Mouse (Mus musculus): Measurements from ENCODE around the gene Calml4. TPM values are rescaled to one million over a fixed set of nuclear protein-coding genes. Genes with fewer than 3 reads are reported as not detected.

Calml4 gene
- polyA plus RNA-seq, 1 experiment: 1.9 TPM

GRCm38 (mm10) chr9:62820829-62821228 lies 37.1 kb upstream of the Calml4 start:
- WGBS: 89% methylated on average over 6 of the region's 6 CpGs
- H3K4me1 ChIP-seq (replicated peaks; ENCODE audit: control insufficient read depth, insufficient read depth, low read length): peaks cover 5% of the 10 kb centered on the region
- H3K27ac ChIP-seq (ENCODE audit: control insufficient read depth, insufficient read depth, low read length): no peak overlapping the region
- DNase-seq: no peak
- no peaks in the 10 kb centered on the region for H3K36me3 ChIP-seq (ENCODE audit: control insufficient read depth, insufficient read depth, low read length)
- TF ChIP-seq POLR2A (IDR thresholded peaks at IDR 0.05; ENCODE audit: control insufficient read depth, extremely low read depth, insufficient read depth, low read length, poor library complexity): no peak
- TF ChIP-seq CTCF (IDR thresholded peaks at IDR 0.05; ENCODE audit: borderline replicate concordance, control insufficient read depth, extremely low read depth, insufficient read depth, low read length, poor library complexity): no peak
- H3K27me3 ChIP-seq (ENCODE audit: control insufficient read depth, insufficient read depth, low read length): no peaks in the 10 kb centered on the region
- H3K4me3 ChIP-seq (ENCODE audit: control insufficient read depth, insufficient read depth, low read length): no peak overlapping the region

DNA sequence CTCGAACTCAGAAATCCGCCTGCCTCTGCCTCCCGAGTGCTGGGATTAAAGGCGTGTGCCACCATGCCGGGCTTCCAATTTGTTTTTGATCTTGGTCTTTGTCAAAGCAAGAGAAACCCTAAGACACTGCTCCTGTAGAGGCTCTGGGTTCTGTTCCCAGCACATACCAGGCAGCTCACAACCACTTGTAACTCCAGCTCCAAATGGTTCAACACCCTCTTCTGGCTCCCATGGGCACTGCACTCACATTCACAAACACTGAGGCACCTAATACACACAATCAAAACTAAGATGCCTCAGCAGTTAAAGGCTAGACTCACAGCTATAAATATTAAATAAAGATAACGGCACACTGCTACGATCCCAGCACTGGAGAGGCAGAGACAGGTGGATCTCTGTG lies 36.1 kb upstream of the Calml4 start:
- no peak for DNase-seq
- no peak for TF ChIP-seq POLR2A (IDR thresholded peaks at IDR 0.05; ENCODE audit: control insufficient read depth, extremely low read depth, insufficient read depth, low read length, poor library complexity)
- TF ChIP-seq CTCF (IDR thresholded peaks at IDR 0.05; ENCODE audit: borderline replicate concordance, control insufficient read depth, extremely low read depth, insufficient read depth, low read length, poor library complexity): no peak
- Histone ChIP-seq H3K4me3 (ENCODE audit: control insufficient read depth, insufficient read depth, low read length) (no peak overlapping the region), H3K4me1 (replicated peaks; ENCODE audit: control insufficient read depth, insufficient read depth, low read length) (peaks cover 12% of the 10 kb centered on the region), H3K27ac (ENCODE audit: control insufficient read depth, insufficient read depth, low read length) (no peak overlapping the region), H3K27me3 (ENCODE audit: control insufficient read depth, insufficient read depth, low read length) (no peaks in the 10 kb centered on the region), H3K36me3 (ENCODE audit: control insufficient read depth, insufficient read depth, low read length) (no peaks in the 10 kb centered on the region)
- WGBS: 99% methylated on average over 7 of the region's 7 CpGs

DNA sequence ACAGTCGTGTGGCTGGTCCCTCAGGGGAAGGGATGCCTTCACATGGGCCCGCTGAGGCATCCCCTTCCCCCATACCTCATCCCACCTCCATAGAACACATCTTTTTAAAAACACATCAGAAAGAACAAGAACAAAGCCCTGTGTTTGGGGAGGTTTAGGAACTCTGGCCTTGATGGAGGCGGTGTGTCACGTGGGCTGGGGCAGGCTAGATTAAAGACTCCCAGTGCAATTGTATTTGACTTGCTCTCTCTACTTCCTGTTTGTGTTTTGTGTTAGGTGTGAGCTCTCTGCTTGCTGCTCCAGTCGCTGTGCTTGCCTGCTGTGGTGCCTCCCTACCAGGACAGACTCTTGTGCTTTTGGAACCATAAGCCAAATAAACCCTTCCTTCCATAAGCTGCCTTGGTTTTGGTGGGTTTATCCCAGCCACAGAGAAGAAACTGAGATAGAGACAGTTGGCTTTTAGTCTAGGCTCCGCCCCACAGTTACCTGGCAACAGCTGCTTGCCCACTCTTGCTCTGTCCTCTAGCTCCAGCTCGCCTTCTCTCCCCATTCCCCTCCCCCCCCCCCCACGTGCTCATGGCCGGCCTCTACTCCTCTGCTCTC lies 32.0 kb upstream of the Calml4 start:
- 63% methylated on average over 9 of the region's 9 CpGs for WGBS
- no peaks in the 10 kb centered on the region for H3K36me3 ChIP-seq (ENCODE audit: control insufficient read depth, insufficient read depth, low read length)
- peaks cover 16% of the 10 kb centered on the region for H3K4me1 ChIP-seq (replicated peaks; ENCODE audit: control insufficient read depth, insufficient read depth, low read length)
- TF ChIP-seq POLR2A (IDR thresholded peaks at IDR 0.05; ENCODE audit: control insufficient read depth, extremely low read depth, insufficient read depth, low read length, poor library complexity) (no peak), CTCF (IDR thresholded peaks at IDR 0.05; ENCODE audit: borderline replicate concordance, control insufficient read depth, extremely low read depth, insufficient read depth, low read length, poor library complexity) (no peak)
- H3K27ac ChIP-seq (ENCODE audit: control insufficient read depth, insufficient read depth, low read length): peak overlapping the region; percentile 68; the same call in 1 of the 2 replicates
- H3K4me3 ChIP-seq (ENCODE audit: control insufficient read depth, insufficient read depth, low read length): no peak overlapping the region
- no peak for DNase-seq
- H3K27me3 ChIP-seq (ENCODE audit: control insufficient read depth, insufficient read depth, low read length): no peaks in the 10 kb centered on the region

GRCm38 (mm10) chr9:62826456-62826855 lies 31.4 kb upstream of the Calml4 start:
- DNase-seq: no peak
- TF ChIP-seq CTCF (IDR thresholded peaks at IDR 0.05; ENCODE audit: borderline replicate concordance, control insufficient read depth, extremely low read depth, insufficient read depth, low read length, poor library complexity): no peak
- TF ChIP-seq POLR2A (IDR thresholded peaks at IDR 0.05; ENCODE audit: control insufficient read depth, extremely low read depth, insufficient read depth, low read length, poor library complexity): no peak
- H3K4me3 ChIP-seq (ENCODE audit: control insufficient read depth, insufficient read depth, low read length): no peak overlapping the region
- no peaks in the 10 kb centered on the region for H3K36me3 ChIP-seq (ENCODE audit: control insufficient read depth, insufficient read depth, low read length)
- no peak overlapping the region; the same call in 1 of the 2 replicates for H3K27ac ChIP-seq (ENCODE audit: control insufficient read depth, insufficient read depth, low read length)
- 74% methylated on average over 7 of the region's 7 CpGs for WGBS
- H3K27me3 ChIP-seq (ENCODE audit: control insufficient read depth, insufficient read depth, low read length): no peaks in the 10 kb centered on the region
- H3K4me1 ChIP-seq (replicated peaks; ENCODE audit: control insufficient read depth, insufficient read depth, low read length): peaks cover 16% of the 10 kb centered on the region

- Histone ChIP-seq H3K36me3 (ENCODE audit: control insufficient read depth, insufficient read depth, low read length) (no peaks in the 10 kb centered on the region), H3K4me3 (ENCODE audit: control insufficient read depth, insufficient read depth, low read length) (peak overlapping the region; percentile 10; the same call in 1 of the 2 replicates), H3K4me1 (replicated peaks; ENCODE audit: control insufficient read depth, insufficient read depth, low read length) (peaks cover 16% of the 10 kb centered on the region), H3K27me3 (ENCODE audit: control insufficient read depth, insufficient read depth, low read length) (no peaks in the 10 kb centered on the region), H3K27ac (ENCODE audit: control insufficient read depth, insufficient read depth, low read length) (no peak overlapping the region)
- WGBS: 23% methylated on average over 24 of the region's 24 CpGs
- TF ChIP-seq POLR2A (IDR thresholded peaks at IDR 0.05; ENCODE audit: control insufficient read depth, extremely low read depth, insufficient read depth, low read length, poor library complexity): no peak
- no peak for TF ChIP-seq CTCF (IDR thresholded peaks at IDR 0.05; ENCODE audit: borderline replicate concordance, control insufficient read depth, extremely low read depth, insufficient read depth, low read length, poor library complexity)
- no peak for DNase-seq
Measured at GRCm38 (mm10) chr9:62827939-62828652, 29.8 kb upstream of the Calml4 start.

DNA sequence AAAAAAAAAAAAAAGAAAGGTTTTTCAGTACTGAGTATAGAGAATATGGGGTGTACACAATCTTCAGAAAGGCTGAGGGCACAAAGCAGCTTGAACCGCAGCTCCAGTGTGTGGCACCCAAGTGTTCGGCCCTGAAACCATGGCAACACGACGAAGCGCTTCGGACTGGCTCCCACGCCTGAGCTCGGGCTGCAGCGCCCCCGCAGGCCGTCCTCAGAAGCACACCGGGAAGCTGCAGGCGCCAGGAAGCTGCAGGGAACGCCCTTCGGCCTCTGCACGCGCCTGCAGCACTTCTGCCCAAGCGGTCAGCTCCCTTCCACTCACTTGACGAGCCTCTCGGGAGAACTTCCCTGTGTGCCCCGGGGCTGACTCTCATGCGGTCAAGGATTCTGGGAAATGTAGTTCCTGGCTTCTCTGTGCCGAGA lies 29.2 kb upstream of the Calml4 start:
- DNase-seq: peak; percentile 90
- no peak overlapping the region for H3K27ac ChIP-seq (ENCODE audit: control insufficient read depth, insufficient read depth, low read length)
- H3K4me1 ChIP-seq (replicated peaks; ENCODE audit: control insufficient read depth, insufficient read depth, low read length): peaks cover 16% of the 10 kb centered on the region
- H3K27me3 ChIP-seq (ENCODE audit: control insufficient read depth, insufficient read depth, low read length): no peaks in the 10 kb centered on the region
- TF ChIP-seq POLR2A (IDR thresholded peaks at IDR 0.05; ENCODE audit: control insufficient read depth, extremely low read depth, insufficient read depth, low read length, poor library complexity) (no peak), CTCF (IDR thresholded peaks at IDR 0.05; ENCODE audit: borderline replicate concordance, control insufficient read depth, extremely low read depth, insufficient read depth, low read length, poor library complexity) (peak; percentile 96)
- no peaks in the 10 kb centered on the region for H3K36me3 ChIP-seq (ENCODE audit: control insufficient read depth, insufficient read depth, low read length)
- peak overlapping the region; percentile 10 for H3K4me3 ChIP-seq (ENCODE audit: control insufficient read depth, insufficient read depth, low read length)
- 2% methylated on average over 23 of the region's 23 CpGs for WGBS

Data from thymus, adult 2 months (tissue).